Mouse (Mus musculus): ENCODE measurements around the gene Suclg2.

The Suclg2 gene

DNA sequence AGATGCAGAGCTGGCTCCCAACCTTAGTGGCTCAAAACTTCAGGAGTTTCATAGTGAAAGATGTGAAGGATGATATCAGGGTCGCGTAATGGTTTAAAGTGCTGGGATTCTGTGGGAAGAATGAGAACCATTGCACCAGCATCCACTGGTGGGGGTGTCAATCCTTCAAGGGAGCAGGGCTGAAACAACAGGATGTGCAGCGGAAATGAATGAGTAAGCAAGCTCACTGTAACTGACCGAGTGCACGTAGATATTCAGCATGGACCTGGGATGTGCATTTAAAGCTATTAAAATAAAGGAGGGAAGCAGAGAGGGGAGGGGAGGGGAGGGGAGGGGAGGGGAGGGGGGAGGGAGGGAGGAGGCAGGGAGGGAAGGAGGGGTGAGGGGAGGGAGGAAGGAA is 18.4 kb downstream of the Suclg2 start:
- no peak for DNase-seq (ENCODE audit: low spot score)

DNA sequence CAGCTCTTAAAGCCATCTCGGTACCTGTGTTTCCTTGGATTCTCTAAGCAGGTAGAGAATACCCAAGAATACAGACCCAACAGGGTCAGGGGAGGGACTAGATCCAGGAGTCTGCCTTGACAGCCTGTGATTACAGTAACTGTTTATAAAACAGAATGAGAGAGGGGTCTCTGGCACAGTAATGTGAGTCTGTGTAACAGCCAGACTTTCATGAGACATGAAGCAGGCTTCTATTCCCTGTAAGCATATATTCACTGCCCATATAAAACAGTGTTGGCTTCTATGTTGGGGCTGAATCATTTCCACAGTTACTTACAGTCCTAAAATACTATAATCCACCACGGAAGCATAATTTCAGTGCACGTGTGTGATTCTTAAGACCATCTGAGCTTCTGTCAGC is 19.3 kb downstream of the Suclg2 start:
- no peak for DNase-seq (ENCODE audit: low spot score)

DNA sequence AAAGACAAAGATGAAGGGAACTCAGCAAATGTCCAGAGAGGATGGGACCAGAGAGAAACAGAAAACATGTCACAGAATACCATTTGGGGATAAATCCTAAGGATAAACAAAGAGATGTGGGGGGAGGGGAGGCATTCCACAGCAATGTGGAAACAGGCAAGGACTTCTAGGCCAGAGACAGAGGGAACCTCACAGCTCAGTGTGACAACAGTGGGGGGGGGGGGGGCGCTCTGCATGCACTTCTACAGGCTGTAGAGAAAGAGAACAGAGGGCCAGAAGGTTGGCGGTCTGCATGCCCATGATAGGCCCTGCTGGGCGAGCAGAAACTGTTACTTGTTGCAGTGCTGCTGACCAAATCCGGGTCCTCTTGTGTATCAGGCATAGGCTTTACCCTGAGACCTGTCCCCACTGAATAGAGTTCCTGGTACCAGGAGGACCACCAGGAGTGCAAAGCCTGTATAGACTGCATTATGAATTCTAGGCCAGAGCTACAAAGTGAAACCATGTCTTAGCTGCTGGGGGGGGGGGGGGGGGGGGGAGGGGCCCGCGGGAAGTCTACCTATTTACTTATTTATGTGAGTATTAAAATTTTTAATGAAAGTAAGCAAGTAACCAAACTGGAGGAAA is 20.0 kb downstream of the Suclg2 start:
- no peak for DNase-seq (ENCODE audit: low spot score)

DNA sequence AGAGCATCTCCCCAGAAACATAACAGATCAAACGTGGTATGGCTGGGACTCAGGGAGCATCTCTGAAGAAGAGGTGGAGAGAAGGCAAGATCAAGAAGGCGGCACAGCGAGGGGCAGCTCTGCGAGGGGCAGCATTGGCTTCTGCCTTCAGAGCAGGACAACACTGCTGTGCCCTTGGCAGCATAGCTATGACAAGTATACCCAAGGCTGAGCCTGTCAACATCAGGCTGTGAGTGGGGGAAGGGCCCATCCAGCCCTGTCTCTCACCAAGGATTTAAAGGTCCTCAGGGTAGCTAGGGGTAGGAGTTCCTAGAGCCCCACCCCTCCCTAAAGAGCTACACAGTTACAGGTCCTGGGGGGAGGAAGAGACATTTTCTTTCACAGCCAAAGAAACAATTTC is 23.7 kb downstream of the Suclg2 start:
- no peak for DNase-seq (ENCODE audit: low spot score)

DNA sequence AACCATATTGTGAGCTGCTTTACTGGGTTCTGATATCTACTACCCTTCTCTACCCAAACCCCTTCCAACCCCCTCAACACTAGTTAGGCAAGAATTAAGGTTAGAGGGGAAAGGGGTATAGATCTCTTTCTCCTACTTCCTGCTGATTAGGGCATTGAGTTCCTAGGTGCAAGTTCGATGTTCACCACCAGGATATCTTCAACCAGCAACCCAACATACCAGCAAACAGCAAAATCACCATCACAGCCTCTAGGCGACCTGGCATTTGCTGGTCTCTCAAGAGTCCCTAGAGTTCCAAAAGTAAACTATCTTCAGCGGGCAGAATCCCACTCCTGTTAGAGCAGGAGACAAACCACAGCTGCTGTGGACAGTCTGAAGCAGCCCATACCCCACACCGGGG is 33.4 kb downstream of the Suclg2 start:
- DNase-seq (ENCODE audit: low spot score), result peak; percentile 23

DNA sequence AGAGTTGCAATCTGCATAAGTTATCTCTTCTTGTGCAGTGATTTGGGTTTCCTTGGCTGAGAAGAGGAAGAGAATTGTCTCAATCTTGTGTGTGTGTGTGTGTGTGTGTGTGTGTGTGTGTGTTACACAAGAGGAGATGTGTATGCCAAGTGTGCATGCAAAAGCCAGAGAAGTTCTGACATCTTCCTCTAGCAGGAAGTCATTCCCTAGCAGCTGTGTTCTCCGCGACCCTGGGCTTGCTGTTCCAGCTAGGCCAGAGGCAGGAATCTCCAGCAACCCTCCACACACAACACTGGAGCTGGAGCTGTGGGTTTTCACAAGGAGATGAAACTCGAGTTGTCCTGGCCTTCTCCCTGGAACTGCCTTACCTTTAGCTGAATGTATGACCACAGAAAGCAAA is 38.9 kb downstream of the Suclg2 start:
- DNase-seq (ENCODE audit: low spot score), result no peak

DNA sequence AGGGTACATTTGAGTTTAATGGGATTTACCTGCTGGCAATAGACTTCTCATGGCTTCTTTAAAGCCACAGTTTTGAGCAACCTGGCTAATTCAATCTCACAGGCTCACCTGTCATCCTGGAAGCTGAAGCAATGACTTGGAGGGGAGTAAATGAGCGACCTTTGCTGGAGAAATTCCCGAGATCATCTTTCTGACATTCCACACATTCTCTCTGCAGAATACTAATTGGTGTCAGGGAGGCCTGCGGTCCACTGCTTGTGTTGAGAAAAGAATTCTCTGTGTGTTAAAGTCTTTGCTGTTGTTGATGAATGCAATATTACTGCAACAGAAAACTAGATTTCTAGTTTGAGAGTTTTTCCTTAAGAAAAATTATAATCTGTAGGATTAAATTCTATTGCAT is 39.3 kb downstream of the Suclg2 start:
- no peak for DNase-seq (ENCODE audit: low spot score)

DNA sequence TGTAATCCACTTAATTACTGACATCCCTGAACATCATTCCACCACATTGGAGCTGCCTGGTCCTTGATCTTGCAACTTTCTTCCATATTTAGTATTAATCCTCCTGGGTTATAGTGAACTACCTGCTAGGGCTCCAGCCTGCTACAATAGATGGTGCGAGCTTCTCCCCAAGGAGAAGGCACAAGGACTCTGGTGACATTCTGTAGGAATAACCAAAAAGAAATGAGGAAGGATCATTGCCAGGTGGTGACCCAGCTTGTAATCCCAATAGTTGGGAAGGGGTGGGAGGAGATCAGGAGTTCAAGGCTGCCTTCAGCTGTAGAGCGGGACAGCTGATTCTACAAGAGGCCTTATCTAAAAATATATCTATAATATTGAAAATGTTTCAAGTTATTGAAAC is 41.6 kb downstream of the Suclg2 start:
- no peak for DNase-seq (ENCODE audit: low spot score)

GRCm38 (mm10) chr6:95676439-95676838 is 42.2 kb downstream of the Suclg2 start:
- DNase-seq (ENCODE audit: low spot score), result no peak

DNA sequence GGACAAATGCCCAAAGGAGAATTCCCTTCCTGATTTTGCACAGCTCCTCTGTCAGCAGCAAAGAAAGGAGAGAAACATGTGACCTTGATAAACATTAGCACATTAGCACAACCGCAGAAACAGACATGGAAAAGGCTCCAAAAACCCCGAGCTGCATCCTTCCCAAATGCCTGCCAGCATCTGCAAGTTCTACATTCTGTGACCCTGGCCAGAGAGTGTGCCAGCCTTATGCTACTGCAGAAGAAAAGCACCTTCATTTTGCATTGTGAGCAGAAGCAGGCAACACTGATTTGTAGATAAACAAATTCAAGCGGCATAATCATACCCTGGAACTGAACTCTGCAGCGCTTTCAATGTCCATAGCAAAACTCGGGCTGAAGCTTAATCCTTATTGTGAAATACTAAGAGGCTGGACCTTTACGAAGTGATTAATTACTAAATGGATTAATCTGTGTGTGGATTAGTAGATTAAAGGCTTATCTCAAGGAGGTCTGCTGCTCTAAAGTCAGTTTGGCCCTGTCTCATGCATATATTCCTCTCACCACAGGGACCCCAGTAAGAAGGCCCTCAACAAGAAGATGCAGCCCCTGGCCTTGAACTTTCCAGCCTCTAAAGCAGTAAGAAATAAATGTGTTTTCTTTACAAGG is 43.4 kb downstream of the Suclg2 start:
- no peak for DNase-seq (ENCODE audit: low spot score)

DNA sequence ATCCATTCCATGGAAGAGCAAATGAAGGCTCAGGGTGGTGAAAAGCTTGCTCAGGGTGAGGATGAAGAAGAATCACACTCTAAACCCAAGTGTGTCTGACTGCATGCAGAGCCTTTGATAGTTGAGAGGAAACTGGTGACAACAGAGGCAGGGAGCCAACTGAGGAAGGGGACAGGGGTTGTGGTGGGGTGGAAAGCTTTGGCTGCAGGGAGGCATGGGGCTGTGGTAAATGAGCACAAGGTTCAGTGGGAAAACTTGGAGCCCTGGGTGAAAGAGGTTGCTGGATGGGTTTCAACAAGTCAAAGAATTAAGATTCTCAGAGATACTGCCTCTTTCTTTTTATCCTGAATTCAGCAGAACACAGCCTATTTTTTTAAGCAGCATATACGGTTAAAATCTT is 43.9 kb downstream of the Suclg2 start:
- DNase-seq (ENCODE audit: low spot score), result no peak

- peak; percentile 79 for DNase-seq (ENCODE audit: low spot score)
Observed at GRCm38 (mm10) chr6:95669335-95669729, 49.3 kb downstream of the Suclg2 start.

DNA sequence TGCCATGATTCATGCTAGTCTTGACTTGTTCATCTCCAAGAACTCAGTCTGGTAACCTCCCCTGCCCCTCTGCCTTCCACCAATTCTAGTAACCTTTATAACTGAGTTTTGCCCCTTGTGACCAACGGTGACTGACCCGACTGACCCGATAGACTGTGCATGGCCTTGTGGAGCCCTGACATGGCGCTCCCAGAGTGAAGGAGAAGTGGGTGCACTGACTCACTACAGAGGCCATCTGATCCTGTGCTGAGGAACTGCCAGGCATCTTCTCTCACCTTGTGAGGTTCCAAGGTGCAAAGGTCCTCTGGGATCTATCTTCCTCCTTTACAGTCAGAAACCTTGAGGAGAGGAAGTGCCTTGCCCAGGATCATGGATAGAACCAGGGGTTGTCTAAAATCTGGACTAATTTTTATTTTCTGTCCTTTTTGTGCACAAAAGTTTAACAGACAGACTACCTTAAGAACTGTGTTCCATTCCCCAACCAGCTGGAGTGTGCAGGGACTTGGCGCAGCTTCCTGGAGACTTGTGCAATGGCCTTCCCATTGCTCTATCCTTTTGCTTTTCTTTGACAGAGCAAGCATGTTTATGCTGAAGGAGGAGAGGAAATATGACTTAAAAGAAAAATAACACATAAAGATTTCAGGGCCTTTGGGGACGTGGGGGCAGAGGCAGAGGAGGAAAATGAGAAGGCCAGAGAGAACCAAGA is 49.8 kb downstream of the Suclg2 start:
- DNase-seq (ENCODE audit: low spot score), result peak; percentile 8

- no peak for DNase-seq (ENCODE audit: low spot score)
Observed at GRCm38 (mm10) chr6:95657671-95658070, 60.9 kb downstream of the Suclg2 start.

GRCm38 (mm10) chr6:95653662-95654061 is 64.9 kb downstream of the Suclg2 start:
- no peak for DNase-seq (ENCODE audit: low spot score)

DNA sequence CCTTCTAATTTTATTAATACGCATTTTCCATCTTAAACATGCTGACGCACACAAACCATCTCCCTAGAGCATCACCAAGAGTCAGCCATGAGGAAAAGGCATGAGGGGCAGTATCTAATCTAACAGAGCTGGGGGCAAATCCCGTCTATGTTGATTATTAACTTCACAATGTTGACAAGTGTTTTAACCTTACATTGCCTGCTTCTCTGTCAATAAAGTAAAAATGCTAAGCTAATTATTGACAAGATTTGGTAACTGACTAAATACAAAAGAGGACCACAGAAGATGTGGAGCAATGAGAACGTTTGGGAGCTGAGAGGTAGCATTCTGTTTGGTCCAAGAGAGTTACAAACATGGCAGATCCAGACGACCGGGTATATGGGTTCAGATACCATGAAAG is 65.8 kb downstream of the Suclg2 start:
- no peak for DNase-seq (ENCODE audit: low spot score)

GRCm38 (mm10) chr6:95651391-95651876 is 67.2 kb downstream of the Suclg2 start:
- DNase-seq (ENCODE audit: low spot score), result no peak

GRCm38 (mm10) chr6:95650082-95650722 is 68.4 kb downstream of the Suclg2 start:
- DNase-seq (ENCODE audit: low spot score), result no peak

GRCm38 (mm10) chr6:95649123-95649663 is 69.4 kb downstream of the Suclg2 start:
- DNase-seq (ENCODE audit: low spot score), result no peak

DNA sequence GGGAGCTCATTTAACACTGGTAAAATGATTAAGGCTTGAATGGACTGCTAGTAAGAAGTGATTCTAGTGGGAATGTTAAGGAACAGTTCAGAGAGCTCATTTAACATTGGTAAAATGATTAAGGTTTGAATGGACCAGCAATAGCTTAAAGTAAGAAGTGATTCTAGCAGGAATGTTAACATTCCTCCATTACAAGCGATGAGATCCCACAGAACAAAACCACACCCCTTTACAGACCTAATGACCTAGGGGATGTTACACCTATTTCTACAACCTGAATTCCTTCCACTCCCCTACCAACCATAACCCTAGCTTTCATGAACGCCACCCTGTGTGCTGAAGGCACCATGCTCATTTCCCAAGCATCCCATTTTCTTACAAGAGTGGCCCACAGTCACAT is 81.2 kb downstream of the Suclg2 start:
- no peak for DNase-seq (ENCODE audit: low spot score)

GRCm38 (mm10) chr6:95635411-95635810 is 83.2 kb downstream of the Suclg2 start:
- DNase-seq (ENCODE audit: low spot score), result no peak

DNA sequence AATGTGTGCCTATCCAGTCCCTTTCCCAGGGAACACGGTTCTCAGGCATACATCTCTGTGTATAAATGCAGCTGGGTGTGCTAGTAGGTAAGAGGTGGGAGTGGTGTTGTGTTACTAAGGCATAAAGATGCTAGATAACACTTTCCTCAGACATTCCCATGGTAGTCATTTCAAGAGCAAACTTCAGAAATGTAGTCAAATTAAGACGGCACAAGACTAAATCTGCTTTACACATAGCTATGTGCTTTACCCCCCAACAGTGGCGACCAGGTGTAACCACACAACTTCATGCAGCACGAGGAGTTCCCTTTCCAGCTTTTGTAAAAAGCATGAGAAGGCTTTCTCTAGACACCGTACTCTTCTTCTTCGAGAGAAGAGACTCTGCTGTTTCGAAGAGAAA is 89.5 kb downstream of the Suclg2 start:
- DNase-seq (ENCODE audit: low spot score), result no peak

GRCm38 (mm10) chr6:95621821-95622220 is 96.8 kb downstream of the Suclg2 start:
- DNase-seq (ENCODE audit: low spot score), result no peak
